In the genomic region with DNA sequence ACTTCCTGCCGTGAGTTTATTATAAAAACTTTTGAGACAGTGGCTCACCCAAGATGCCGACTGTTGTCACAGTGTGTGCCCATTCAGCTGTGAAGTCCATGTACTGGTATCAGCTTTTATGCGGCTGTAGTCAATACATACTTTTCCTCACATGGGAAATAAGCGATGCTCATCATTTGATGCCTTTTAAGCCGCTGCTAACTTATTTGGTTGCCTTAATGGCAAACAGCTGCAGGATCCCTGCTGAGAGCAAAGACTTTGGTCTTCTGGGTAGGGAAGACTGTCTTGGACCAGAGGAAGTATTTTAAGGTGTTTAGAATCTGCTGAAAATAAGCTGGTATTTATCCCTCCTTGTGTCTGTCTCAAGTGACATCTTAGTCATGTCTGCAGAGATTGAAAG, we compare ENCODE assay signal across 9 mouse cellular contexts. TPM values are rescaled to one million over a fixed set of nuclear protein-coding genes. Genes with fewer than 3 reads are reported as not detected.
DNase-seq lines count a peak whose midpoint lies in the region; ATAC-seq and TF ChIP-seq lines count a peak whose summit lies in the region.
"Had no signal": no experiment of that assay in that cellular context is flagged by ENCODE, and none has a peak within 500 bp of the region (broad histone marks: within the 10 kb centered on the region; RNA-seq: fewer than 3 reads in every experiment).

No protein-coding gene starts in this region.

- no peaks in the 10 kb centered on the region for H3K27me3 ChIP-seq in lung, embryonic 16.5 days (ENCODE audit: control insufficient read depth, insufficient read depth, low read depth, low read length)
- no peaks in the 10 kb centered on the region for H3K27me3 ChIP-seq in intestine, embryonic 15.5 days (replicated peaks)

- peak overlapping the region; percentile 85 for H3K4me3 ChIP-seq in gastrocnemius, adult 2 months
- peak overlapping the region; percentile 62 for H3K4me3 ChIP-seq in lung, embryonic 16.5 days (ENCODE audit: low read length)
- no peak overlapping the region for H3K4me3 ChIP-seq in lung, adult 2 months (replicated peaks; ENCODE audit: extremely low read depth, low read depth, low read length)
- H3K4me3 ChIP-seq in intestine, embryonic 15.5 days (replicated peaks), result peak overlapping the region; percentile 73; the same call in 1 of the 2 replicates

- no peak for TF ChIP-seq POLR2A in lung, adult 2 months (IDR thresholded peaks at IDR 0.05; ENCODE audit: borderline replicate concordance, extremely low read depth, low read depth, low read length)

- DNase-seq in gastrocnemius, adult 2 months, result no peak
- no peak for DNase-seq in gastrocnemius, postnatal 4 days (ENCODE audit: low spot score in 2 of 2)
- no peak for DNase-seq in lung, adult 2 months
- DNase-seq in retina, postnatal 1 day, result peak; percentile 21
- DNase-seq in adrenal gland, postnatal 4 days (ENCODE audit: low spot score in 2 of 2), result no peak
- no peak for DNase-seq in thymus, postnatal 14 days
- DNase-seq: left cerebral cortex, postnatal 4 days had no signal

- ATAC-seq in lung, embryonic 16.5 days (ENCODE audit: low read depth), result no peak
- no peak for ATAC-seq in intestine, embryonic 15.5 days

- intact Hi-C loops in gastrocnemius, adult 2 months (cut with DNase I), result loop anchor here (5.0 to 10.0 kb wide), 3 partner anchors 232 to 632 kb away; no protein-coding TSS in a partner anchor

- TF ChIP-seq CTCF in gastrocnemius, adult 2 months (IDR thresholded peaks at IDR 0.05), result no peak
- no peak for TF ChIP-seq CTCF in lung, adult 2 months (IDR thresholded peaks at IDR 0.05; ENCODE audit: insufficient read depth, low read length)

- H3K27ac ChIP-seq in gastrocnemius, adult 2 months, result no peak overlapping the region; the same call in 1 of the 2 replicates
- no peak overlapping the region for H3K27ac ChIP-seq in lung, embryonic 16.5 days (ENCODE audit: low read length)
- no peak overlapping the region for H3K27ac ChIP-seq in intestine, embryonic 15.5 days

- peak overlapping the region; percentile 83 for H3K4me2 ChIP-seq in lung, embryonic 16.5 days (ENCODE audit: low read depth, low read length)
- H3K4me2 ChIP-seq in intestine, embryonic 15.5 days (replicated peaks), result peak overlapping the region; percentile 96

- no peak overlapping the region for H3K9ac ChIP-seq in lung, embryonic 16.5 days (ENCODE audit: low read length)
- H3K9ac ChIP-seq in intestine, embryonic 15.5 days, result no peak overlapping the region

- H3K4me1 ChIP-seq in lung, embryonic 16.5 days (replicated peaks; ENCODE audit: control insufficient read depth, insufficient read depth, low read length), result peaks cover 15% of the 10 kb centered on the region
- no peaks in the 10 kb centered on the region for H3K4me1 ChIP-seq in lung, adult 2 months (ENCODE audit: control insufficient read depth, insufficient read depth, low read length)
- 0 out of 2 replicates have a peak, but pooled peaks cover 2% of the 10 kb centered on the region for H3K4me1 ChIP-seq in intestine, embryonic 15.5 days (replicated peaks)

- no peaks in the 10 kb centered on the region for H3K36me3 ChIP-seq in lung, embryonic 16.5 days (ENCODE audit: control insufficient read depth, insufficient read depth, low read length)
- no peaks in the 10 kb centered on the region for H3K36me3 ChIP-seq in intestine, embryonic 15.5 days

- 43% methylated on average over 5 of the region's 5 CpGs for WGBS in lung, embryonic 16.5 days
- 43% methylated on average over 5 of the region's 5 CpGs for WGBS in lung, adult 2 months
- WGBS in intestine, embryonic 15.5 days, result 48% methylated on average over 5 of the region's 5 CpGs

- H3K9me3 ChIP-seq in lung, embryonic 16.5 days (ENCODE audit: control insufficient read depth, low read length), result no peaks in the 10 kb centered on the region
- H3K9me3 ChIP-seq in intestine, embryonic 15.5 days, result no peaks in the 10 kb centered on the region

RNA-seq across cellular contexts. Expression of gene Sema5a, which starts 2.7 kb away (rescaled TPM):
- total RNA-seq in gastrocnemius, adult 2 months (2021), result 1 to 10 TPM; 1.4 to 3.1 TPM
- 10 to 100 TPM; 43.0 to 43.4 TPM for total RNA-seq in gastrocnemius, postnatal 4 days (2021)
- polyA plus RNA-seq in lung, embryonic 16.5 days (2015; fragmentation: Nextera tagmentation; extraction: Ambion mirVana), result 13.6 and 14.0 TPM in 2 replicates
- 7.6 and 10.1 TPM in 2 replicates for polyA plus RNA-seq in lung, adult 2 months (2012; rRNA removed)
- polyA plus RNA-seq in intestine, embryonic 15.5 days (2015; fragmentation: Nextera tagmentation; extraction: Ambion mirVana), result 15.8 and 16.0 TPM in 2 replicates
- total RNA-seq in adrenal gland, postnatal 4 days (2021), result 10 to 100 TPM; 33.9 to 47.3 TPM

Comparison
In these comparisons a context has a peak if more than half of its experiments do, and no peak if none do; other contexts are left out.
1. RNA of gene Sema5a, which starts 2.7 kb away (total RNA-seq): 33.9 to 47.3 TPM in adrenal gland, postnatal 4 days and 43.0 to 43.4 TPM in gastrocnemius, postnatal 4 days; 1.4 to 3.1 TPM in gastrocnemius, adult 2 months; every median in the first group is over 4 times any median in the second.